Mouse (Mus musculus): Measurements from ENCODE around the gene Exph5. TPM values are rescaled to one million over a fixed set of nuclear protein-coding genes. Genes with fewer than 3 reads are reported as not detected.

Exph5 gene
- total RNA-seq (2023): not detected

GRCm38 (mm10) chr9:53301269-53301720 lies at the start of gene Exph5:
Gene Exph5 (plus strand): TSS chr9:53301670.

GRCm38 (mm10) chr9:53383951-53384866 lies 82.7 kb downstream of the Exph5 start, which contains the start of gene Kdelc2:
Gene Kdelc2 (plus strand): TSS chr9:53384025.

GRCm38 (mm10) chr9:53402291-53402711 lies 100.8 kb downstream of the Exph5 start, which contains the start of gene 4930550C14Rik:
Gene 4930550C14Rik (plus strand): TSS chr9:53402325.

Other genes with a start within 250 kb of the Exph5 start
- gene Ddx10, start 53.6 kb upstream of the Exph5 start, total RNA-seq (2023): 47.4 TPM
- 1.1 TPM for gene Kdelc2, start 82.4 kb downstream of the Exph5 start, total RNA-seq (2023)
- 0.67 TPM for gene 4930550C14Rik, start 100.7 kb downstream of the Exph5 start, total RNA-seq (2023)
- 59.2 TPM for gene Atm, start 235.1 kb downstream of the Exph5 start, total RNA-seq (2023)
- gene Npat, start 235.4 kb downstream of the Exph5 start, total RNA-seq (2023): 18.6 TPM